Mouse (Mus musculus) ES-Bruce4 (cell line): ENCODE data around the gene Ahdc1. TPM values are rescaled to one million over a fixed set of nuclear protein-coding genes. Genes with fewer than 3 reads are reported as not detected.

ENCODE experiments used
- H3K27ac ChIP-seq: 2 replicates; pipeline ENCODE4 v1.5.1; 2012; ENCODE audit warnings: low read length, inconsistent platforms; ENCODE audit not compliant: insufficient read depth
- H3K27me3 ChIP-seq: 2 replicates; pipeline ENCODE4 v1.6.1; 2012; ENCODE audit warnings: mild to moderate bottlenecking, low read length, inconsistent platforms; ENCODE audit not compliant: control insufficient read depth, poor library complexity, insufficient read depth, severe bottlenecking
- H3K36me3 ChIP-seq: 2 replicates; pipeline ENCODE4 v1.6.1; 2012; ENCODE audit warnings: inconsistent platforms, mild to moderate bottlenecking, low read length, moderate library complexity; ENCODE audit not compliant: control insufficient read depth, poor library complexity, insufficient read depth, severe bottlenecking
- H3K4me1 ChIP-seq: one replicate; pipeline ENCODE4 v1.8.1; 2011; ENCODE audit warnings: low read length; ENCODE audit not compliant: control insufficient read depth, insufficient read depth
- H3K4me3 ChIP-seq: 2 replicates; pipeline ENCODE4 v1.5.1; 2011; ENCODE audit warnings: low read depth, mild to moderate bottlenecking, low read length
- H3K9ac ChIP-seq: 2 replicates; pipeline ENCODE4 v1.6.1; 2012; ENCODE audit warnings: low read depth, mild to moderate bottlenecking, inconsistent platforms; ENCODE audit not compliant: poor library complexity, severe bottlenecking
- H3K9me3 ChIP-seq: replicated peaks from 2 replicates; pipeline ENCODE4 v1.6.1; 2012; ENCODE audit warnings: mild to moderate bottlenecking, low read length, inconsistent platforms; ENCODE audit not compliant: control insufficient read depth, poor library complexity, insufficient read depth, severe bottlenecking
- CTCF ChIP-seq: IDR thresholded peaks from one replicate; pipeline ENCODE4 v1.8.1; 2011; ENCODE audit warnings: low read depth, low read length
- EP300 ChIP-seq: IDR thresholded peaks from 2 replicates; pipeline ENCODE4 v1.6.1; 2011; ENCODE audit warnings: low read depth, low read length; ENCODE audit not compliant: insufficient read depth
- POLR2A ChIP-seq: IDR thresholded peaks from one replicate; pipeline ENCODE4 v1.8.1; 2011; ENCODE audit warnings: low read length; ENCODE audit not compliant: insufficient read depth
- polyA plus RNA-seq: library from polyadenylated mRNA; stranded (reverse); fragments of >200 nt; gene quantifications from 2 replicates; pipeline ENCODE4 v1.2.4, GENCODE M21; 2011; ENCODE audit warnings: low read depth; ENCODE audit not compliant: missing spikeins, insufficient read depth, insufficient read length

Gene Ahdc1
- polyA plus RNA-seq, 1 experiment = 88.2 TPM

DNA sequence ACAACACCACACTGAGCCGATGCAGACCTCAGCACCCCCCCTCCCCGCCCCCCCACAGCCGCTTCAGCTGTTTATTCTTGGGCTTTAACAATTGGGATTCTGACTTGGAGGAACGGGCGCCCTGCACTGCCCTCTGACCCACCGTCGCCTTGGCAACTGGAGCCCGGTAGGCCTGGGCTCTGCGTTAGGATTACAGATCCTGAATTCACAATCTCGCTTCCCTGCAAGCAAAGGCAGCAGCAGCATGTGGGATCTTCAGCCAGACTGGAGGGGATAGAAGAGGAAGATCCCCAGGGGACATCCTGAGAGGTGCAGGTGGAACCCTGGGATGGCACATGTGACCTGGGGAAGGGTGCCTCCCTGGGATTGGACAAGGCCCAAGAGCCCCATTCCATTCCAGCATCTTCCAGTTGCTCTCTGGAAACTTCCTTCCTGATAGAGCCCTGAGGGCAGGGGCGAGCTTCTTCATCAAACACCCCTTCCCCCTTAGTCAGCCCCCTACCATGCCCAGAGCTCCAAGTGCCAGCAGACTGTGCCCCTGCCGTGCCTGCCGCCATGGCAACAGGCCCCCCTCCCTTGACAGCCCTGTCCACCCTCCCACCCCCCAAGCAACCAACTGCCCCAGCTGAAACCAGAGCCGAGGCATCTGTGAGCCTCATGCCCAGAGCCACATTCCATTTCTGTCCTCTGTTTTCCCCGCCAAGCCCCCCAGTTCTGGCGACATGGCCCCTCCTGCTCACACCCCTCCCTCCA, 36.5 kb downstream of the Ahdc1 start:
- H3K9me3 ChIP-seq = no peaks in the 10 kb centered on the region
- H3K27ac ChIP-seq = no peak overlapping the region
- H3K4me3 ChIP-seq = no peak overlapping the region
- TF ChIP-seq POLR2A = no peak
- 0 out of 2 replicates have a peak, but pooled peaks have one; percentile 23 for TF ChIP-seq EP300
- no peaks in the 10 kb centered on the region for H3K36me3 ChIP-seq
- peak overlapping the region; percentile 19; the same call in 1 of the 2 replicates for H3K9ac ChIP-seq
- H3K4me1 ChIP-seq = peaks cover 29% of the 10 kb centered on the region
- H3K27me3 ChIP-seq = no peaks in the 10 kb centered on the region

GRCm38 (mm10) chr4:133049071-133049920, 38.2 kb downstream of the Ahdc1 start:
- no peak overlapping the region for H3K4me3 ChIP-seq

GRCm38 (mm10) chr4:133050196-133050836, 39.3 kb downstream of the Ahdc1 start:
- H3K9ac ChIP-seq = no peak overlapping the region
- peaks cover 33% of the 10 kb centered on the region for H3K4me1 ChIP-seq
- no peak overlapping the region for H3K27ac ChIP-seq

More at GRCm38 (mm10) chr4:133049071-133049920, 38.2 kb downstream of the Ahdc1 start:
- H3K9ac ChIP-seq = no peak overlapping the region
- no peaks in the 10 kb centered on the region for H3K9me3 ChIP-seq
- no peak for TF ChIP-seq CTCF
- peaks cover 36% of the 10 kb centered on the region for H3K4me1 ChIP-seq
- 0 out of 2 replicates have a peak overlapping the region, but pooled peaks have one; percentile 9 for H3K27ac ChIP-seq
- H3K36me3 ChIP-seq = no peaks in the 10 kb centered on the region
- H3K27me3 ChIP-seq = no peaks in the 10 kb centered on the region

DNA sequence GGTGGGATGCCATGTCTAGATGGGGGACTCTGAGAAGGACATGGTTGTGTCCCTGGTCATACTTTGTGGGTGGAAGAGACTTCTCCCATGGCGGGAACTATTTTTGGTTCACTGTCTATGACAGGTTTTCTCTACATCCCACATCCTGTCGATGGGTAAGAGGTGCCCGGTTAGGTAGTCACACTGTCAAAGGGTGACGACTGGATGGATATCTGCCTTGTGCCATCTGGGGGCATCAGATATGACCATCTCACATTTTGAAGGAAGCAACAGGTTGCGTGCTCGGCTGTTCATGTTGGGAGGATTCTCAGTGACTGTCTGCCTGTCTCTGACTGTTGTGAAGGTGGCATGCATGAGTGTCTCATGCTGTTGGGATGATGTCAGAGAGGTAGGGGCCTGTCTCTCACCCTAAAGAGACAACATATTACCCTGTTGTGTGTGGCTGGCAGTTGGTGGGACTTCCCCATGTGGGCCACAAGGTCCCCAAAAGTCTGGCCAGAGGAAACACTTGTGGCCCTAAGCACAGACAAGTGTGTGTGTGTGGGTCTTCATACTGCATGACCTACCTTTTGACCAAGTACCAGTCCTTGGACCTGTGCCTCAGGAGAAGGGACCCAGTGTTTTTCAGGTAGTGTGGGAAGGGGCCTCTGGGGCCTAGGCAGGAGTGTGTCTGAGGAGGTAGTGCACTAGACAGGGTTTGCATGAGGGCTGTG, 39.9 kb downstream of the Ahdc1 start:
- Histone ChIP-seq H3K4me3 (no peak overlapping the region), H3K9ac (no peak overlapping the region), H3K4me1 (peaks cover 33% of the 10 kb centered on the region), H3K36me3 (no peaks in the 10 kb centered on the region), H3K27me3 (no peaks in the 10 kb centered on the region), H3K27ac (no peak overlapping the region), H3K9me3 (no peaks in the 10 kb centered on the region)
- no peak for TF ChIP-seq POLR2A
- TF ChIP-seq CTCF = no peak
- TF ChIP-seq EP300 = no peak

More at GRCm38 (mm10) chr4:133050196-133050836, 39.3 kb downstream of the Ahdc1 start:
- no peaks in the 10 kb centered on the region for H3K27me3 ChIP-seq
- no peak for TF ChIP-seq CTCF
- TF ChIP-seq POLR2A = no peak
- TF ChIP-seq EP300 = 0 out of 2 replicates have a peak, but pooled peaks have one; percentile 20
- H3K36me3 ChIP-seq = no peaks in the 10 kb centered on the region
- no peak overlapping the region for H3K4me3 ChIP-seq
- H3K9me3 ChIP-seq = no peaks in the 10 kb centered on the region

DNA sequence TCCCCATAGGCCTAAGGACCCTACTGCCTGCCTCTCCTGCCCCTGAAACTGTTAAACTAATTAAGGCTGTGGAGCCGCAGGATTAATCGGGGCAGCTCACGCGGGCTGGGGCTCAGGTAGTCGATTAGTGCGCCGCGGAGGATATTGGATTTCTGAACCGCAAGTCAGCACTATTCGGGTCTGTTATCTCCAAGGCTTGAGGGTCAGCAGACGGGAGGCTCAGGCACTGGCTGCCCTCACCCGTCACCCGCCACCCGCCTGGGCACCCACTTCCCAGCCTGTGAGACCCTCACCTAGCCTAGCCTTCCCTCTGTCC, 40.4 kb downstream of the Ahdc1 start:
- Histone ChIP-seq H3K4me3 (no peak overlapping the region), H3K27me3 (no peaks in the 10 kb centered on the region), H3K9ac (0 out of 2 replicates have a peak overlapping the region, but pooled peaks have one; percentile 0), H3K4me1 (peaks cover 33% of the 10 kb centered on the region), H3K9me3 (no peaks in the 10 kb centered on the region), H3K36me3 (no peaks in the 10 kb centered on the region), H3K27ac (peak overlapping the region; percentile 1; the same call in 1 of the 2 replicates)
- TF ChIP-seq POLR2A = no peak
- no peak for TF ChIP-seq EP300
- TF ChIP-seq CTCF = no peak
